Mouse (Mus musculus): ENCODE data around the gene Prlr. TPM values are rescaled to one million over a fixed set of nuclear protein-coding genes. Genes with fewer than 3 reads are reported as not detected.

Gene Prlr
- total RNA-seq, 2 experiments from 2014 or later: 1.4 to 2.0 TPM

DNA sequence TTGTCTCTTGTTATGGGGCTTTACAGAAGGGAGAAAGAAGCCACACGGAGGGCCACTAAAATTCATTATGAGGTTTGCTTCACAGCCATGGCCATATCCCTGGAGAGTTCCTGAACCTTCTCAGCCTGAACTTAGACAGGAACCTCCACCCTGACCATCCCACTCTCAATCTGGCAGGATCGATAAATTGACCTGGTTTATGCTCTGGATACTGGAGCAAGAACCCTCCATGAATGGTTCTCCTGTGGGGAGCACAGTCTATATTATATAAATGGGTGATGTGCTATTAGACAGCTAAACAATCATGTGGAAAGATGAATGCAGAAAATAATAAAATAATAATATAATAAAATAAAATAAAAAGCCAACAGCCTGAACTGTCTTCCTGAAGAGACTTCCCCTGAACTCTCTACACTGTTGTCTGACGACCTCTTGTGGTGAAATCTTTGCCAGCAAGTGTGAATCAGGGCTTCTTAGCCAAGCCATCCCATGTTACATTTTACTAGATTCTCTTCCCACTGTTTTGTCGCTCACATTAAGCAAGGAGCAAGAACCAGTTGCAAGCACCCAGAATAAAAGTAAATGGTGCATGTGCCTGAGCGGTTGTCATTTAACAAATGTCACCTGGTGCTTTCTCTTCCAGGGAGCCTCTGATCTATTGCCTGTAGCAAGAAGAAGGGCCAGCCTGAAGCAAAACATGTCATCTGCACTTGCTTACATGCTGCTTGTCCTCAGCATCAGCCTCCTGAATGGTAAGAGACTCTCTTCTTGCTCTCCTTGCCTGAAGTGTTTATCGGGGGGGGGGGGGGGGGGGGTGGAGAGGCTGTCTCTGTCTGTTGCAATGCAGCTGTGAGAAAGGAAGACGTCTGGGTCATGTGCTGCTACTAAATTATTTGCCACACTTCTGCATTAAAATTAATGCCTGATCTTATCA lies 136.8 kb downstream of the Prlr start:
- intact Hi-C loops (cut with DNase I): loop anchor here (1.0 kb wide), 1 partner anchor 858 kb away; no protein-coding TSS in a partner anchor

DNA sequence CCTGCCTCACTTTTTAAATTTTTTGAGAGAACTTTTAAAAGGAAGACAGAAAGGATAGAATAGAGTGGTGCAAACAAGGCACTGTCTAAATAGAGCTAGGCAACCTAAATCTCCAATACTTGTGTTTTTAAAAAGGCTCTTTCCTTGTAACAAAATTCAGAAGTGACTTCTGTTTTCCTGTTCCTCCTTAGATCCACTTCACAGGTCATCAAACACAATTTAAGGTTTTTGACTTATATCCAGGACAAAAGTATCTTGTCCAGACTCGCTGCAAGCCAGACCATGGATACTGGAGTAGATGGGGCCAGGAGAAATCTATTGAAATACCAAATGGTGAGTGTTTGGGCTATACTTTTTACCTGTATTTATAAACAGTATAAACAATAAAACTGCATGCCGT lies 148.0 kb downstream of the Prlr start, which contains the start of gene Gm21973:
TSS of gene Gm21973 (plus strand) at position 301 of the 400 bp plus-strand sequence.
- intact Hi-C loops (cut with DNase I): no loop called here
- DNase-seq: no peak

More for the DNA sequence above, 136.8 kb downstream of the Prlr start:
- DNase-seq: peak; percentile 73 to 81

DNA sequence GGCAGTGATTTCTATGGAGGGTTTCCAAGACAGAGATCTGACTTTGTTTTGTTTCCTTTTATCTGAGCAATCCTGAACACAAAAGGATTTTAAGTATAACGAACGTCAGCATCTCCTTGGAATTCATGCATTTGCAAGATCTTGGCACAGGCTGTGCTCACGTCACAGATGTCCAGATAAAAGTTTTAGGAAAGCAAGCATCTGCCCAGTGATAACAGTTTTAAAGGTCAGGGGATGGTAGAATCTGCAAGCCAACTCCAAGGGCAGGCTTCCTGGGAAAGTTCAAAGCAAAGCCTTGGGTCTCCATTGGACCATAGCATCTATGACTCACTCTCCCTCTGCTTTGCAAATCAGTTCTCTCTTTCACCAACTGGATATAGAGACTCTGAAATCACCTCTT lies 153.6 kb downstream of the Prlr start:
- no peak for DNase-seq
- intact Hi-C loops (cut with DNase I): no loop called here

GRCm38 (mm10) chr15:10332566-10332965 lies 155.5 kb downstream of the Prlr start:
- no peak for DNase-seq
- intact Hi-C loops (cut with DNase I): no loop called here

- DNase-seq: peak; percentile 5 to 8
- intact Hi-C loops (cut with DNase I): no loop called here
These were observed 161.6 kb downstream of the Prlr start for GRCm38 (mm10) chr15:10338606-10339005.

DNA sequence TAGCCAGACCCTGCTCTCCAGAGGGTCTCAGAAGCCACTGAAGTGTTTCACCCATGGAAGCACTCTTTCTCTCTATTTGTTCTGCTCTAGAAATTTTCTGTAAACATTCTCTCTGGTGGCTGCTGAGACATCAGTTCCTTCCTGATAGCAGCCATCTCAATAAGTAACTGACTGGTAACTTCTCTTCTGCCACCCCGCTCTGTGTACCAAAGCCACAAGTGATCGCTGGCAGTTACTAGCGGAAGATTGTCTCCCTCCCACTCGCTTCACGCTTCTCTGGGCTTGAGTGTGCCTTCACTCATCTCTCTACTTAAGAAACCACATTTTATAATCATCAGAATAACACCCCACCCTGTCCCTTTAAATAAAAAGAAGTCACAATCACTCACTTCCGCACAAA lies 170.0 kb downstream of the Prlr start:
- intact Hi-C loops (cut with DNase I): no loop called here
- DNase-seq: no peak

DNA sequence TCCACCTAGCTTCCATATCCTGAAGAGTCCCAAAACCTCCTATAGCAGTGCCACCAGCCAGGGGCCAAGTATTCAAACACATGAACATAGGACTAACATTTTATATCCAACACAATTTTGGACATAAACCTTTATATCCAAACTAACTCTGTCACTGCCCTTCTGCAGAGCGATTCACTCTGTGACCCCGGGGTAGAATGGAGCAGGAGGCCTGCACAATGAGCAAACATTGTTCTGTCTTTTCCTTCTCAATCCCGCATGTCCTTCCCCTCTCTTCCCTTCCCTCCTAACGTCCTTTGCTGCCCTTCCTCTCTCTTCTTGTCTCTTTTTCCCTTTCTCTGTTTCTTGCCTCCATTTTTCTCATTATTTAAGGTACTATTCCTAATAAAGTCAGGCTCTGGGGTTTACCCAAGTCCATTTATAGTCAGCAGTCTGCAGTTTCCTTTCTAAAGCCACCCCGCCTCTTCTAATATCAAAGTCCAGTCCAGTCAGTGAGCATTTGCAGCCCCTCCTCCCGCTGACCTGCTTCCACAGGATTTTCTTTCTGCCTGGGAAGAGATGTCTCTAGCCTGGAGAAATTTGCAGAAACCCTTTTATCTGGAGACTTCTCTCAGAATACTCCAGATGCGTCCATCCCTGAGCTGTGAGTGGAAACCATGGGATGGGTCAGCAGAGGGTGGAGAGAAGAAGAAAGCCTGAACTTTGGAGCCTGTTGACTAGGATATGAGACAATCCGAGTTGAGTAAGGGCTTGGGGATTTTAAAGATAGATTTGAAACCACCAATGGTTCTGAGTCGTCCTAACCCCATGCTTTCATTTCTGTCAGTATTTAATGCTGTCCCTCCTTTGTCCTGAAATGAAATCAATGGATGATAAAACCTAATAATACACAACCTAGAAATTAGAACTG lies 181.3 kb downstream of the Prlr start, which contains the start of gene Agxt2:
TSS of gene Agxt2 (plus strand) at position 494 of the 910 bp plus-strand sequence.
- intact Hi-C loops (cut with DNase I): no loop called here
- no peak for DNase-seq

DNA sequence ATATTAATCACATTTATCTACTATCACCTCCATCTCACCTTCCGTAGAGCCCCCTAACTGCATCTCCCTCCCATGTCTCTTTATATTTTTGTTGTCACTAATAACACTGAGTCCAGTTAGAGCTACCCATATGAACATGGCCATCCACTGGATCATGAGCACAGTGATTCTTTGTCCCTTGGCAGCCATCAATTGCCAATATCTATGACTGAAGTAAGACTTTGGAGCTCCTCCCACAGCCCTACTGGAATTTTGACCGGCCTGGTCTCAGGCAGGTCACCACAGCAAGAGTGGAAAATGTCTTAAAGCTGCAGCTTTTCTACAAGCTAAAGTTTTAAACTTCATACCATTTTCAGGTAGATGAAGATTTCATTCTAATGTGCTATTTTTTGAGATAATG lies 189.3 kb downstream of the Prlr start:
- DNase-seq: no peak
- intact Hi-C loops (cut with DNase I): no loop called here

DNA sequence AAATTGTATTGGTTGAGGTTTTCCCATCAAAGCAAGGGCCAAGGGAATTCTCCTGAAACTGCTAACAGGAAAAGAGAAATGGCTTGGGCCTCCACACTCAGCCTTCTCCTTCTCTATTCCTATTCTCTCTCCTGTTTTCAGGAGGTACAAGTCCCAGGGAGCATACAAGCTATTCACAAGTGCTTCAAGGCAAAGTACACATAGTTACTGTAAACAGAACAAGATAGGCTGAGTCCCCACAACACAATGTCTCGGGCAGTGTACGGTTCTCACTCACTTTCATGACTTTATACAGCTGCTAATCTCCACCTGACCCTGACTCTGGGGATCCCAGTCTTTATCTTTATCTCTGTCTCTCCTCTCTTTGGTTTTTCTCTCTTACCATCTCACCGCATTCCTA lies 198.4 kb downstream of the Prlr start:
- peak in 1 of 2 experiments; percentile 1 for DNase-seq
- intact Hi-C loops (cut with DNase I): no loop called here

GRCm38 (mm10) chr15:10378338-10378959 lies 201.4 kb downstream of the Prlr start:
- DNase-seq: no peak
- intact Hi-C loops (cut with DNase I): no loop called here

DNA sequence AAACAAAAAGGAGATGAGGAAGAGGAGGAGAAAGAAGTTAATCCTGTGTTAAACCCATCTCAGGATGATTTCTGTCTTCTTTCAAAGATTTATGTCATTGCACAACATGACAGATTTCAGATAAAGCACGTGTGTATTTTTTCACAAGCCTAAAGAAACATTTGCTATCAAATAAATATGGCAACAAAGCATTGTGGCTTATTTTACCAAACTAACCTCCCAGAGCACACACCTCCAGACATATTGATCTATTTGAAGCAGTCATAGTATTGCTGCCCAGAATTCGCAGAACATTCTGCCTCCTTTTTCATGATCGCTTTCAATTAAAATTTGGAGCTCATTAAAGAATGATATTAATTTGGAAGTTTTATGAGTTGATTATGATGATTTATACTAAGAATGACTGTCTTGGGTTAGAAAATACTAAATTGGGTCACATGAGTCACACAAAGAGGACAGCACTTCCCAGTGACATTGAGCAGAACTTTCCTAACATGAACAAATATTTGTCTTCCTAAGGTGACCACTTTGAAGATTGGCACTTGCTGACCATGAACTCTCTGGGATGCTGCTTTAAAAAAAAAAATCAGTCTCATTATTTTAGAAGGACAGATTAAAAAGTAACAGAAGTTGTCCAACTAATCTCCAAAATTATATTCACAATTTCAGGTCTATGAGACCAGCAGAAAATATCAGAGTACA lies 202.9 kb downstream of the Prlr start:
- DNase-seq: no peak
- intact Hi-C loops (cut with DNase I): no loop called here

DNA sequence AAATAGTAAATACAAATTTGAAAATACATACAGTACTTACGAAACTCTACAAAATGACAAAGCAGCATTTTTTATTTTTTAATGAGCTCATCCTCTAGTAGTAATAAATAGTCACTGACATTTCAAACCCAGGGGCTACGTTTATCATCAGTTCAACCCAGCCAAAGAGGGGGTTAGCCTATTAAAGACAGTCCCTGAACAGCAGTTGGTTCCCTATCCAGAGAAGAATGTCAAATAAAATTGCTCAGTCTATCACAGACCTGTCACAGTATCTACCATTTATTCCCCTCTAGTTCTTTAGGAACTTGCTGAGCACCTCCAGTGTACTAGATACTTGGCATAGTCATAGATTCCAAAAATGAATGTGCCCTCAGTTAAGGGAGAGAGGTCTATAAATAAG lies 210.2 kb downstream of the Prlr start:
- intact Hi-C loops (cut with DNase I): no loop called here
- no peak for DNase-seq

Other genes starting within 250 kb of the Prlr start
- gene Gm21973, start 148.1 kb downstream of the Prlr start, total RNA-seq (2021): not detected
- not detected for gene Agxt2, start 181.3 kb downstream of the Prlr start, total RNA-seq (2021)

Data from heart, postnatal 10 days (tissue).